Mouse (Mus musculus) right cerebral cortex, postnatal 10 days (tissue): ENCODE results near the gene Pik3r5.
A peak's percentile ranks its signal among the peaks of the same experiment; 100 is the strongest.

Experiments used
- DNase-seq, 2 experiments: peaks; one replicate each; pipeline ENCODE4 v3.0.0; 2021; ENCODE audit warnings: low spot score in 2 of 2

Gene Pik3r5

DNA sequence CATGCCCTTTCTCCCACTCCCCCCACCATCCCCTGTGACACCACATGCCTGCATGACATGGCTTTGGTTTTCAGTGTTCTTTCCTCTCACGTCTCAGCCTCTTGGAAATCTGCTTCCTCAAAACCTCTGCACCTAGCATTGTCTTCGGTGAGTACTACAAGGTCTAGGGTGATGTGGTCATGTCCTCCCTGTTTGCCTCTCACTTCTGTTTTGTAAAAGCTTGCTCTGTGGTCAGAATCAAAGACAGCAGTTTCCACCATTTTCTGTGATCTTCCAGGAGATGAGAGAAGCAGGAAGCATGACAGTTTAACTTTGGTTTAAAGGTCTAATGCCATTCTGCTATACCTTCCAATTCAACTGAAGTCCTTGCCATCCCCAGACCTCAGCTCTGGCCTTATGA, 15.3 kb downstream of the Pik3r5 start:
- no peak for DNase-seq

DNA sequence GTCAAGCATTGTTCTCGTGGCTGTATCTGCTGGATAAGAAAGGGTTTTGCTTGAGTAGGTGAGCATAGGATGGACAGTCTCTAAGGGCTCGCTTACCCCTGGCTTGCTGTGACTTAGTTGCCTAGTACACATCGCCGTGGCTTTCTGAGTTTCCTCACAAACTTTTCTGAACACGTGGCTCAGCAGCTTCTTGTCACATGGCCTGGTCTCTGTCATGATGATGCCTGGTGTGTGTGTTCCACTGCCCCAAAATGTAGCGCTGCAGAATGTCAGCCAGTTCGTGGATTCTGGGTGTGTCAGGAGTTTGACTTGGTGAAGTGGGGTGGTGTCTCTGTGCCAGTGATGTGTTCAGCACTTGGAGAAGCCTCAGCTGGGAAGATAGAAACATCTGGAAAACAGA, 16.4 kb downstream of the Pik3r5 start:
- no peak for DNase-seq

DNA sequence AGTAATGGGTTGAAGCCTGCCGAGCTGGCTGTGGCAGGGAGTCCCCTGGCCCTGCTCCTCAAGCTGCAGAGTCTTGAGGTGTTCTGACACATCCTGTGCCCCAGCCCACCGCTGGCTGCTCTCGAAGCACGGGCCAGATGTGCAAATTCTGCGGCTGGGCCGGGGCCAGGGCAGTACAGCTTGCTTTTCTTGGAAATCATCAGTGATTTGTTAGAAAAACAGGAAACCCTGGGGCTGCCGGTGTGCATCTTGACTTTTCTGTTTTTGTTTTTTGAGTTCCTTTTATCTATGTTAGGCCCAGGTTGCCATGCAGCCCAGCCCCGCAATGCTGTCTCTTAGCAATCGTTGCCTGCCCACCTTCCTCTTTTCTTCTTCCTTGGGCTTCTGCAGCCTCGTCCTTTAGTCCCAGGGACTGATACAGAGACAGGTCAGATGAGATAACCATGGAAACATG, 19.4 kb downstream of the Pik3r5 start:
- peak in 1 of 2 experiments; percentile 41 for DNase-seq

DNA sequence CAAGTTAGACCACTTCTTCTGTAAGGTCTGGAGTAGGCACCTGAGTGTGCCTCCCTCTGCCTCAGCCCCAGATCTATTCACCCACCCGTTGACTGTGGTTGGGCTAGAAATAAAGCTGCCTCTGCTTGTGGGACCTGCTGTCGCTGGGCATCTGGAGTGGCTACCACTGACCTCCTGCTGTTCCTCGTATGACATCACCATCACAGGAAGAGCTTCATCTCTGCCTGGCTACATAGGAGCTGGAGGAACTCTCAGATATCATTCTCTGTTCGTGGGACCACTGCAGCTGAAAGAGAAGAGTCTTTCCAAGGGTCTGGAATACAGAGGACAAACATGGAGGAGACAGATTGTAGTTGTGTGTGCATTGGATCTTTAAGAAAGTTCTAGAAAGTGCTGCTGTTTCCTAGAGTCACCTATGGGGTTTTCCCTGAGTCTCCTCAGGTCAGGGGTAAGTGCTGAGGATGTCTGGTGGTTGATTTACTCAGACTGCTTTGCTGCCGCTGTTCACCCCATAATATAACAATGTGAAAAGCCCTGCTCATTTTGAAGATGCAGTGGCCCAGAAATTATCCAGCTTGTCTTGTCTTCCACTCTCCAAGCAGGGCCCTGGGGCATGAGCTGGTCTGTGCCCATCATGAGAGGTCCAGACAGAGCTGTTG, 20.0 kb downstream of the Pik3r5 start:
- DNase-seq, result no peak

DNA sequence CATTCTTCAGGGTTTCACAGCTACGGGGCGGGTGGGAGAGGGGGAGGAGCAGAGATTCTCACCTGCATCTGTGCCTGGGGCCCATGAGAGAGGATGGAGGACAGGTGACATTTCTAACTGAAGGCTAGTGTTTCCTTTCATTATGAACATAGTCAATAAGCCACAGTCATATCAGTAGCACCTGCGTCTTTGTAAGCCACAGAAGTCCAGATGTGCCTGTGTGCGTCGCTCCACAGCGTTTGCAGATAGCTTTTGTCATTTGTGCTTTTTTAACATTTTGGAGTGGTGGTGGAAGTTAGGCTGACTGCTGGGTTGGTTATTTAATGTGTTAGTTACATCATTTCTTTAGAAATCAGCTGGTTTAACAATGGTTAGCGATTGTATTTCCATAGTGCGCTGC, 20.8 kb downstream of the Pik3r5 start:
- DNase-seq, result no peak

DNA sequence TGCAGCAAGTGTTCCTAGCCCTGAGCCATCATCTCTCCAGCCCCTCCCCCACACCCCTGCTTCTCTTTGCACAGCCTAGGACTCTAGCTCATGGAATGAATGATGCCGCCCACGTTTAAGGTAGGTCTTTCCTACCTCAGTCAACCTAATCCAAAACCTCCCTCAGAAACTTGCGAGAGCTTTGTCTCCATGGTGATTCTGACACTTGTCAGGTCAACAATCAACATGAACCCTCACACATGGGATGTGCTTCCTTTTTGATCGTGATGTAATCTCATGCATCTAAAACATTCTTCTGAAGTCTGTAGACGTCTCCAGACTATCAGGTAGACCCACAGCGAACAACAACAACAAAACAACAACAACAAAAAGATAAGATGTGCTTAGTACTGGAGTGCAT, 21.4 kb downstream of the Pik3r5 start:
- DNase-seq, result no peak

DNA sequence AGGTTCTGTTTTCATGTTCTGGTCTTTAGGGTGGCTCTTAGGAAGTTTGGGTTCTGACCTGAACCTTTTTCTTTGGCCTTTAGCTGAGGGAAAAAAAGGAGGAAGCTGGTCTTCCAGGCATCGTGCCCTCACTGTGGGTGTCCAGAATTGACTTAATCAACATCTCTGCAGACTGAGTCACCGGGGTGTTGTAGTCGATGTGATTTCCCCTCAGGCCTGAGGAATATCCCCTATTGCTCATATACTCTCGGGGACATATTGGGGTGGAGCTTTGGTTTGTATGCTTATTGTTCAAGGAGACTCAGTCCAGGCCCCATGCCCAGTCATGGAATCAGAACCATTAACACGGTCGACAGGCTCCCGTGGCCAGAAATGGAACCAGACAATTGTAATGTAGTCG, 26.2 kb downstream of the Pik3r5 start:
- no peak for DNase-seq

DNA sequence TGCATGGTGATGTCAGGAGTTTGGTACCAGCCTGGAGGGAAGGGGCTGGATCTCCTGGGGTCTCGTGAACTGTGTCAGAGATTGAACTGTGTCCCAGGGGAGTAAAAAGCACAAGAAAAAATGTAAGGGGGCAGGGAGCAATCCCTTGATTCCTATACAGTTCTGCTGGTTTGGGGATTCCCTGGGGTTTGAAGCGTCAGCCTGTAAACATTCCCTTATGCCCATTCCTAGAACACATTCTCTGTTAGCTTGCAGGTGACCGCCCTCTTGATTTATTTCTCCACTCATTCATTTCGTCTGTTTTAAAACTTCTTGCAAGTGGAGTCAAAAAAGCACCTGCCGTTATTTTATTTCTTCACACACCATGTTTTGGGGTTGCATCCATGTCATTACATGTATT, 27.1 kb downstream of the Pik3r5 start:
- no peak for DNase-seq

DNA sequence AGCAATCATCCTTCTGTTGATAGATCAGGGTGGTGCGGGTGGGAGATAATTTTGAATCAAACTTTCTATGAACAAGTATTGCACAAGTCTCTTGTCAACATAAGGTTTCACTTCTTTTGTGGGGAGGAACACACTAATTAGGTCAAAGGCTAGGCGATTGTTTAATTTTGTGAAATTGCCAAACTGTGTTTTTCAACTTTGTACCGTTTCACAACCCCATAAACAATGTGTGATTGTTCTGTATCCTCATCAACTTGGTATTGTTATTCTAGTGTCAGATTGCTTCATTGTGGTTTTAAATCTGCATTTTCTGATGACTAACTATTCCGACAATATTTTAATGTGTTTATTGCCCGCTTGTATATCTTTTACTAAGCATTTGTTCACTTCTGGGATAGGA, 27.6 kb downstream of the Pik3r5 start:
- DNase-seq, result no peak

DNA sequence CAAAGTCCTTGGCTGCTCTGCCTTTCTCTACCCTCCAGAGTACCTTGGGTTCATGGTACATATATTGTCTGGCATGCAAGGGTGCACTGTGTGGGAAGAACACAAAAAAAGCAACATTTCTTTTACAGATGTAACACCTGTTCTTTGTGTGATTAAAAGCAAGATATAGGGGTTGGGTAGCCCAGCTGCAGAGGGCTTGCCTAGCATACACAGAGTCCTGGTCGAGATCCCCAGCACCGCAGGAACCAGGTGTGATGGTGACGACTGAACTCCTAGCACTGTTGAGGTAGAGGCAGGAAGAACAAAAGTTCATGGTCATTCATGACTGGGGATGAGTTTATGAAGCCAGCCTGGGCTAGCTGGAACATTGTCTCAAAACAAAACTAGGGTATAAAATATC, 30.8 kb downstream of the Pik3r5 start:
- DNase-seq, result no peak

DNA sequence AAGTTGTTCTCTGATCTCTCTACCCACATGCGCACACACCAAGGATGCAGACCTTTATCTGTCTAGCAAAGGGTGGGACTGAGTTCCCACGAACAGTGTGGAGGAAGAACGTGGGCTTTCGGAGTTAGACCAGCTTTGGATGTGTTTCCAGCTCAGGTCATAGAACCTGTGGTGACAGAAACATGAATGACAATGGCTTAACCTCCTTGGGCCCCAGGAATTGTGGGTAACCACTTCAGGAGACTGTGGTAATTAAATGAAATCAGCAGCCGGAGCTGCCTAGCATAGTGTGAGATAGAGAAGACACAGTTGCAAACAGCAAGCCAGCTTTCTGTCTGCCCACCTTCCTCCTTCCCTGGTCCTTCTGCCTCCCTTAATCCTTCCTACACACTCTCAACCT, 32.3 kb downstream of the Pik3r5 start:
- DNase-seq, result no peak

DNA sequence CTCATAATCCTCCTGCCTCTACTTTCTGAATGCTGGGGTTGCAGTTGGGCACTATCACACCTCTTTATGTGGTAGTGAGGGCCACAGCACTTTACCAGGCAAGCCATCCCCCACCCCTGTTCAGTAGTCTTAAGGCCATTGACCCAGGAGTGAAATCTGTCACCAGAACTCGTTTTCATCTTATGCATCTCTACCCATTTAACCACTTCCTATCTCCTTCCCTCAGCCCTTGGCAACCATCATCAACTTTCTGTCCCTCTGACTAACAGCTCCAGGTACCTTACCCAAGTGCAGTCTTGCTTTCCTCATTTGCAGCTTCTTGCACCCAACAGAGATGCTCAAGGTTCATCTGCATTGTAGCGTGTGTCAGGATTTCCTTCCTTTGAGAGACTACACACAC, 33.2 kb downstream of the Pik3r5 start:
- DNase-seq, result no peak

DNA sequence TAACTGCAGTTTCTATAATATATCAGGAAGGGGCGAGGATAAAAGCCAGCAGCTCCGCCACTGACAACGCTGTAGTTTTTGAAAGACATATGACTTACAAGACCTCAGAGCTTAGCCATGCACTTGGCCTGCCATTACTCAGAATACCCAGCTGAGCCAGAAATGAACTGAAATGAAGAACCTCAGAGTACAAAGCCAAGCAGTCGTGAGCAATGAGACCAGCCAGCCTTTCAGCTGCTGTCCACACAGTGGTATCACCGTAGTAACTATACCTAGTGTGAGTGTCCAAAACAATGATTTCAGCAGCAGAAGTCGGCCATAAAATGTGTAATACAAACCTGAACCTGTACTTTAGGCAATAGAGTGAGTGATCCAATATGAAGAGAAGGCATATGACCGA, 35.5 kb downstream of the Pik3r5 start:
- DNase-seq, result no peak

DNA sequence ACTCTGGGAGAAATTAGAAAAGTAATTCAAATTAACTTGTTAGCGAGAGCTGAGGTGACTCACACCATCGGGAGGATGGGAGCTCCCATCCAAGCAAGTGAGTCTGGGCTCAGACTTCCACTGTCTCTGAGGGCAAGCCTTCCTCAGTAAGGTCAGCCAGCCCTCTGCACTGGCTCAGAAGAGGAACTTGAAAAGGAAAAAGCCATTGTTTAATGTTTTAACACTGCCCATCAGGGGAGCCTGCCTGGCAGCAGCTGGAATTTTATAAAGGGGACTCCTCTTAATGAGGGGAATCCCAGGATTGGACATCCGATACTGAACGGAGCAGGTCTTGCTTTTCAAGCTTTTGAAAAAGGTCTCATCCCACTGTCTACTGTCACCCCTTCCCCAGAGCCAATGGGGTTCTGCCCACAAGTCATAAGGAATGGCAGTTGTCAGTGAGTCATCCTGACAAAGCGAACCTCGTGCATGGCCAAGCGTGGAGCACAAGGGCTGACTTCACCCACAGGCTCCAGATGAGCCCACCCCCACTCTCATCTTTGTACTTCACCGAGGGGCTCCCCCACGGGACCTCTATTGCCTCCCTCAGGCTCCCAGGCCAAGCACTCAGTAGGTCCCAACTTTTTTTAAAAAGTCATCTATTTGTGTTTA, 36.2 kb downstream of the Pik3r5 start:
- no peak for DNase-seq

DNA sequence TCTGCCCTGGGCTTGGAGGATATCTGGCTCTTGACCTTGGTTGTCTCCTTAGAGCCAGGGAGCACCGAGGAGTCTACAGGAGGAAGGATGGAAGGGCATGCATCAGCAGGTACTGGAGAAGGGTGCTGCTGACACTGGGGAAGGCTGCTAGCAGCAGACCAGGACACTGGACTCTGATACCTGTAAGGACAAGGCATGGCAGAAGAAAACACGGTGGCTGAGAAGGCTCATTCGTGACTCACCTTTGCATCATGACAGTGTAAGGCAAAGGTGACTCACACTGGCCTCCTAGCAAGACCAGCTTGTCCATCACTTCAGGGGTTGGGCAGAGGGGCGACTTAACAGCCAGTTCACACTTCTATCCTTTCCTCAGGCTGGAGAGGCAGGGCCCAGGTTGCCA, 37.0 kb downstream of the Pik3r5 start:
- DNase-seq, result no peak

DNA sequence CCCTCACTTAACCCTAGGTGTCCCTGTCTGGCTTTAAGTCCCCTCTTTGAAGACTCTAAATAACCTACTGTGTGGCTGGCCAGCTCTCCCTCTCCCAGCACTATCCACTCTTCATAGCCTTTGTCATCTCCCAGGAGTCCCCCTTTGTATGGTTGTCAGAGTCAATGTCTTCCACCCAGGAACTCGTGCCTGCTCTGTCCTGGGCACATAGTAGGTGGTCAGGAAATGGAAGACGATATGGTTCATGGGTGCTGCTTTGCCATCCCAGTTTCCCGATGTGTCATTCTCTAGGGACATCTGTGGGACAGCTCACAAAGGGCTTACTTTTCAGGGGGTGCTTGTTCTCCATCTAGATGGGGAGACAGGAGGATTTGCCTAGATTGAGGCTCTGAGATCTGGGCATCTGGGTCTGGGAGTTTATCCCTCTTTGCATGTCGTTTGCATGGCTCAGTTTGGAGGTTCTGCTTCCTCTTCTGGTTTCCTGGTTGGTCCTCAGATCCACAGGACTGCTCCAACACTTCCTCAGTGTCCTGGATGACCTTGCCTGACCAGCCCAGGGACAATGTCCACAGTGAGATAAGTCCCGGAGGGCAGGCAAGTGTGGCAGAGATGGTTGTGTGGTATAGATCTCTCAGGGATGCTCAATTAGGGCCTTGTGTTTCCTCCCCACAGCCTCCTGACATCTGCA, 40.4 kb downstream of the Pik3r5 start:
- no peak for DNase-seq

DNA sequence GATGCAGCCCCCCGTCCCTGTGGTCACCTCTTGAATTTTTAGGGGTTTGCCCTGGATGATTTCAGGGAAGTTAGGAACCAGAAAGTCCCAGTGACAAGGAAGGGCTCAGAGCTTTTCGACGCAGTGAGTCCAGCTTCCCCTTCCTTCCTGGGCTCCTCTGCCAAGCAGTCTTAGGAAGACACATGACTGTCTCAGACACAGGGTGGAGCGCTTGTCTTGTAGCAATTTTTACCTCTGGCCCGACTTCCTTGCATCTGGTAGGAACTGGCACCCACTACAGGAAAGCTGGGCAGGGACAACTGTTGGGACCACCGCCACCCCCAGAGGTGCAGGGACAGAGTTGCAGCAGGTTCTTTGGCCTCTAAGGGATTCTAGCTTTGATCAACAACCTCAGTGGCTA, 42.7 kb downstream of the Pik3r5 start:
- DNase-seq, result peak; percentile 35 to 54

DNA sequence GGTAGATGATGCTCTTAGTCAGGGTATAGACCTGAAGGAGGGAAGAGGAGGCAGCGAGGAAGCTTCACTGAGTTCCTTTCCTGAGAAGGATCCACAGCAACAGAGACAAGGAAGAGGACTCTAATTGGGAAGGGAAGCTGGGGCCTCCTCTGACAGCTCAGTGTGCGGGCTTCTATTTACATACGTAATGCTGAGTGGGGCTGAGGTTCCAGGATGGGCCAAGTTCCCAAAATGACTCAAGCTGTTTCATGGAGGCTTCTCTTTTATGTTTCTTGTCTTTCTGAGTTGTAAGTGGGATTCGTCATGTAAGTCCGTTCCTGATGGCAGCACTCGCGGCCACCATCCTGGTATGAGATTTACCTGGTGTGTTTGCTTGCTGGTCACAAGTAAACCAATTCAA, 43.8 kb downstream of the Pik3r5 start:
- no peak for DNase-seq

DNA sequence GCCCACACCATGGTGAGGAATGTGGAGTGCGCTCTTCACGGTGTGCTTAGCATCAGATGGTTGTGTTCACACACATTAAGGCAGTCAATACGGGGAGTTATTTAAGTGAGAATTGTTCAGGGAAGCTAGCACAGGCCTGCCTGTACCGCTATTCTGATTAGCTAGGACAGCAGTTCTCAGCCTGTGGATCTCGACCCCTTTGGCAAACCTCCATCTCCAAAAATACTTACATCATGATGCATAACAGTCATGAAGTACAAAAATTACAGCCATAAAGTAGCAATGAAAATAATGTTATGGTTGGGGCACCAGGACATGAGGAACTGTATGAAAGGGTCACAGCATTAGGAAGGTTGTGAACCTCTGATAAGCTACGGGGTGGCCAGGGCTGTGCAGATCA, 45.7 kb downstream of the Pik3r5 start:
- DNase-seq, result no peak

DNA sequence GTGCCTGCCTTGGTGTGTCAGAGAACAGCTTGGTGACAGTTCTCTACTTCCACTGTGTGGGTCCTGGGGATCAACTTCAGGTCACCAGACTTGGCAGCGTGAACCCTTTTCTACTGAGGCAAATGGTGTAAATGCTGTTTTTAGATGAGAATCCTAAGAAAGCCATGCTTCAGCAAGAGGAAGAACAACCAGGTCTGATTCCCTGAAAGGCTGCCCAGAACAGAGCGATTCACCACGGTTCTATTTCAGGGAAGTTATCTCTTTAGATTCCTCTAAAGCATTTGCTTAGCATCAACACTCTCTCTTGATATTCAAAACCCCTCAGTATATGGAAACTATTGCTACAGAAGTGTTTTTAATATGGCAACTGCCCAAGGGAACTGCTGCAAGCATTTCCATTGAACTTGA, 46.7 kb downstream of the Pik3r5 start:
- DNase-seq, result peak; percentile 56 to 77

DNA sequence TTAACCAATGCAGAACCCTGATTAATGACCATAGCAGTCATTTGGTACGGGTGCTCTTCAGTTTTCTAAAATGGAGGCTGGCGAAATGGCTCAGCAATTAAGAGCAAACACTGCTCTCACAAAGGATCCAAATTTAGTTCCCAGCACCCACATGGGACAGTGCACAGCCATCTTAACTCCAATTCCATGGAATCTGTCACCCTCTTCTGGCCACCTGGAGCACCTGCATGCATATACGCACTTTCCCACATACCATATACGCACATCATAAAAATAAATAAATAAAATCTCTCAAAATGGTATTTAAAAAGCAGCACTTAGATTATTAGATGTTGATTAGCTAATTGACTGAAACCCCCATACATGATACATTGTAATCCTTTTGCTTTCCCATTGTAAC, 48.7 kb downstream of the Pik3r5 start:
- no peak for DNase-seq

DNA sequence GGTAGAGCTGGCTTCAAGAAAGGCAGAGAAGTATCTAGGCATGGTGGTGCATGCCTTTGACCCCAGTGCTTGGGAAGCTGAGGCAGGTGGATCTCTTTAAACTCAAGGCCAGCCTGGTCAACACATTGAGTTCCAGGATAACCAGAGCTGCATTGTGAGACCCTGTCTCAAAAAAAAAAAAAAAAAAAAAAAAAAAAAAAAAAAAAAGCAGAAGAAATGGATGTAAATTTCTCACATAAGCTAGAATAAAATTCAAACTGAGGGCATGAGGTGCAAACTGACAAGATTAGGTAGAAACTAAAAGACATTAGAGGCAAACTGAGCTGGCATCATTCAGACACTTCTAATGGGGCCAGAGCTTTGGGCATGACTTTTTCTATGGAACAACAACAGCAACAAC, 50.1 kb downstream of the Pik3r5 start:
- DNase-seq, result no peak

DNA sequence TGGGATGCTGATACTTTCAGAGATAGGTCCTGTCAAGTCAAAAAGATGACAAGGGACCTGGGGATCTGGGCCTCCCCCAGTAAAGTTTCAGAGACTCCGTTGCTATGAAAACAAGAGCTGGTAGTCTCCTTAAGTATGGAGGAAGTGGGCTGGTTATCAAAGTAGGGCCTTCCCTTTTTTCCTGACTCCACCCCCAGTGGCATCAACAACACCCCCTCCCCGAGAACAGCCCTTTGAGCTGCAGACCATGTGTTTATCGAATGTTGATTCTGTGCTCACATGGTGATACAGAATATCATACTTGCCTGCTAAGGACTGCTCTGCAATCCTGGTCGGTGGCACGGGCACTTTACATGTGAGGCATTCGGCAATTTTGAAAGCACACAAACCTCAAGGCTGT, 51.3 kb downstream of the Pik3r5 start:
- DNase-seq, result no peak
